Mouse (Mus musculus) kidney, postnatal 25 days (tissue): ENCODE data around the gene Apol6.
"Not testable (repeated sequence)": the region's sequence is repeated elsewhere in the genome, so short reads cannot be mapped to it uniquely, and the experiment has no call there.

Experiments used
- DNase-seq, 2 experiments: peaks; one replicate each; pipeline ENCODE4 v3.0.0; 2021; ENCODE audit warnings: mixed read lengths in 2 of 2

The Apol6 gene

DNA sequence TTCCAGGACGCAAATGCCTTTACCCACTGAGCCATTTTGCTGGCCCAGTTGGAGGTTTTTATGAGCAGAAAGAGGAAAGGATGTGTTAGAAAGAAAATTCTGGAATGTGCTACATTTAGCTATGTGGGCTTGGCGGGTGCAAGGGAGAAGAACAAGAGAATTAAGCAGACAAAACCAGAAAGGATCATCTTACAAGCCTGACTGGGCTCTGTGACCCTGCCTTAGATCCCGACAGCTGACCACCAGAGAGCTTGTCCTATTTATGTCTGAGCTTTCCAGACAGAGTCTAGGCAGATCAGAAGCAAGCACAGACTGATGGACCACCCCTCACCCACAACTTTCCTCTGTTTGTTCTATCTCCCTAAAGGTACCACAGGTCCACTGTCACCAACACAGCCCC, 13.3 kb upstream of the Apol6 start:
- no peak for DNase-seq

DNA sequence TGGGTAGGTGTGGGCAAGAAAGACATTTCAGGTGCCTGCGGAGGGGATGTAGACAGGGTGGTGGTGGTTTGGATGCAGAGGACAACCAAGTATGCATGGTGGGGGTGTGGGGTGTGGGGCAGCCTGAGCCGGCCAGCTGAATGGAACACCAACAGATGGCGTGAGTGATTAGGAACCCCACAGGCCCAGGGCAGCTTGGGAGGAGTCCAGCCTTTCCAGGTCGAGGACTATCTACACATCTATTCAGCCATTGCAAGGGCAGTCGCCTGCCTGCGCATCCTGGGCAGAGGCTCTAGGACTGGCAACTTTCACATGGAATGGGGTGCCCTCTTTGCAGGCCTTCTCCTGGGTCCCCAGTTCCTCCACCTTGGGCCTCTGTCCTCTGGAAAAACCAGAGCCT, 10.0 kb upstream of the Apol6 start:
- no peak for DNase-seq

DNA sequence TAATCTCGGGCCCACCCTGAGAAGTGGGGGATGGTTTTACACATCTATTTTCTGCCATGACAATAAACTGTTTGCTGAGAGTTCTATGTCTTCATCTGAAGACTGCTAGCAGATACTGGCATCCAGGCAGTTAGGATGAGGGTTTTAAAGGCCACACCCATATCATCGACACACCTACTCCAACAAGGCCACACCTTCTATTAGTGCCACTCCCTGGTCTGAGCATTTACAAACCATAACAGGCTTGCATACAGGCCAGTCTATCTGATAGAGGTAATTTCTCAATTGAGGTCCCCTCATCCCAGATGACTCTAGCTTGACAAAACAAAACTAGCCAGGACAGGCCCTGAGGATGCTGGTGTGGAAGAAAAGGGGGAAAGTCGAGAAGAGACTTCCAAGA, 8.9 kb upstream of the Apol6 start:
- DNase-seq: no peak

DNA sequence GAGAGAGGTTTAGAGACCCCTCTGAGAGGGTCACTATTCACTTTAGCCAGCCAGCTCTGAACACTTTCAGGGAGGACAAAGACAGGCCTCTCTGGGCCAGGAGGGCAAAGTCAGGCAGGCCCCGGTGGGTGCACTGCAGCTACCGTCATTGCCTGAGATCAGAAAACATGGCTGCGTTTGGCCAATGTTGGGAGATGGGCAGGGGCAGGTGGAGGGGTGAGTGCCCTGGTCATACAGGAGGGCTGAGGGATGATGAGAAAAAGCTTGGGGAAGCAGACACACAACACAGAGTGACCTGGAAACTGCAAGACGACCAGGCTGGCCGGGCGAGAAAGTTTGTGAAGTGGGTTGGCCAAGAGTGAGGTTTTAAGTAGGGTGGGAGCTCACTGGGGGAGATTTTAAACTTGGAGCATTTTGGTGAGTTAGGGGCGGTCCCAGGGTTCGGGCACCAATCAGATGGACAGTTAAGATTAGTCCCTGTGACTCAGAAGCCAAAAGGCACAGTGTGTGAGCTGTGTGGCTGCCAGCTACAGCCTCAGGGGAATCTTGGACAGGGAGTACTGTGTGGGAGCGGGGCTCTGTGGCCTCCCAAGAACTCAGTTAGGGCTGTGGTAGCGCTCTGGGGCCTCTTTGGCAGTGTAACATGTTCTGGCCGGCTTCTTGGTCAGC, 8.1 kb upstream of the Apol6 start:
- peak; percentile 57 to 85 for DNase-seq

DNA sequence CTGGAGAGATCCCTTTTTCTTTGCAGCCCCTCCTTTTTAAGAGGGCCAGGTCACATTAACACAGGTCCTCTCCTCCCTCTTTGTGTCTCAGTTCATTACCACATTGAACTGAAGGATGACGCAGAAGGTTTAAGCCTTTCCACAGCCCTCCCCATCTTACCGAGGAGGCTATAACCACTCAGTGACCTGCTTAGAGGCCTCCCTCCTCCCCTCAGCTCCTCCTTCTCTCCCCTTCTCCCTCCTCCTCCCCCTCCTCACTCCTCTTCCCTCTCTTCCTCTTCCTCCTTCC, 7.6 kb upstream of the Apol6 start:
- no peak for DNase-seq

DNA sequence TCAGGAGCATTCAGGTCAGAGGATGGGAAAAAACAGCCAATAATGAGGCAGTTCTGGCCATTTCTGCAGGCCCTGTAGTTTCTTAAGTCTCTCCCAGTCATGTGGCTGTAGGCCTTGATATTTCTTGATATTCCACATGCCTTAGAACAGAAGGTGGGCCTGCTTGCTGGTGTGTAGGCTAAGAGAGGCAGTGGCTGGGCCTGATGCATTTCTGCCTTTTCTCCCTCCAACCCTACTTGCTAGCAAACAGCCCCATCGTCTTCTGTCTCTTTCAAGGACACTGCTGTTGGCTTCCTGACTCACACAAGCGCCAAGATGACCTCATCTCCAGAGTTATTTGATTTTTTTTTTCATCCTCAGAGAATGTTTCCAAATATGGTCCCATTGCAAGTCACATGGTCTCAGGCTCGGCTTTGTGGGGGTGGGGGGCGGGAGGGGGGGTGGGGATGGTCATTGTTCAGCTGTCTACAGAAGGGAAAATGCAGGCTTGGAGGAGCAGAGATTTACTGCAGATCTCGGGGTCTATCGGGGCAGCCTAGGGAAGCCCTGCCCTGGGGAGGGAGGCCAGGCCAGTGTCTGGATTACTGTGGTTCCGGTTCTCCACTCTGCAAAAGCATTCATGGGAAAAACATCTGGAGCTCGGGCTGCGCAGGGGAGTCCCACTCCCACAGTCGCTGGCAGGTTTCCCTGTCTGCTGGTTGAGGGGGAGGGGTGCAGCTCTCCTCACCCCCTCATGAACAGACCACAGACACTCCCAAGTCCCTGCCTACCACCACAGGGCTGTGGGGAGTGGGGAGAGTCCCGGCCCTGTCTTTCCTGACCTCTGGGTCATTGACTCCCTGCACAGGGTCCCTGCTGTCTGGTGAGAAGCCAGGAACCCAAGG, 7.0 kb upstream of the Apol6 start:
- peak; percentile 56 to 83 for DNase-seq

DNA sequence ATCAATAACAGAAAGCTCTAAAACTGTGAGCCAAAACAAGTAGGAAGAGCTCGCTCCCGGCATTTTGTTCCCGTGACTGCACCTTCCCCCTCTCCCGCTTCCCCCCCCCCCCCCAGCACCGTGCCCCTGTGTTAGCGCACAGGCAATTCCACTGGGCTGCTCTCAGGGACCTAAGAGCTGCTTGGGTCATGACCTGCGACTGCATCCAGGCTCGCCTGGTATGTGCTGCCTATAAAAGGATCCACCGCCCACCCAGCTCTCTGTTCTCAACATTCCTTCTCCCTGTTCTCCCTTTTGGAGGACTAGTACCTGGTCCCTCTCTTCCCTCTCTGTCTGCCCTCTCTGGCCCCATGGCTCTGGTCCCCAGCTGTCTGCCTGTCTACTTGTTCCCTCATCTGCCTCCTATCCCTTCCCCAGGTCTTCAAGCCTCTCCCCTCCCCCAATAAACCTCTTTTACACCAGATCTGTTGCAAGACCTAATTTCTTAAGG, 5.3 kb upstream of the Apol6 start:
- DNase-seq: peak in 1 of 2 experiments; percentile 30

DNA sequence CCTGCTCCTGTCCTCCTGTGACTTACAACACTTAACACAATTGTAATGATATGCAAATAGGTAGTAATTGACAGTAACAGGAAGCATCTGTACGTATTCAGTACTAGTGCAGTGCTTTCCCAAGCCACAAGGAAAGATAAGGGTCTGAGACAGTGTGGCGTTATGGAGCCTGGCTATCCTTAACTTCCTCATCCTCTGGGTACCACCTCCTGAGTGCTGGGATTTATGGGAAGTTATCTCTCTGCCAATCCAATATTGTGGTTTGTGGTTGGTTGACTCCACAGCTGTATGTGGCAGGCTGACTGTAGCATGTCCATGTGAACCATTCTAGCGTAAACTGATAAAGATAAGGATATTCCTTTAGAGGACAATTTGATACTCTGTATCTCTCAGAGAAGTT, 3.7 kb upstream of the Apol6 start:
- DNase-seq: peak in 1 of 2 experiments; percentile 5

DNA sequence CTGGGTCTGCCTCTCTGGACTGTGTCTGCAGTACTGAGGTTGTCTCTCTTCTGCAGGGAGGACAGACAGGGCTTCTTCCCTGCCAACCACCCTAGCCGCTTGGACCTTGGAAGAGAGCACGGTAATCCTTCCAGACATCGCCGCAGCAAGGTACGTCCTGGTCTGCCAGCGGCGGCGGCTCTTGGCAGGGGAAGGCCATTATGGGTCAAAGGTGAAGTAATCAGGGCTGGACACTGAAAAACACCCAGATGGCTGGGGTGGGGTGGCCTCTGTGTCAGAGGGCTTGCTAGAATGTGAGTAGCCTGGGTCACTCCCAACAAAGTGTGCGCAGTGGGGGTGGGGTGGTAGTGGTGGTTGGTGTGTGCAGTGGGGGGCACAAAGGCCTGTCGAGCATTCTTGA, 1.1 kb downstream of the Apol6 start:
- peak in 1 of 2 experiments; percentile 49 for DNase-seq

DNA sequence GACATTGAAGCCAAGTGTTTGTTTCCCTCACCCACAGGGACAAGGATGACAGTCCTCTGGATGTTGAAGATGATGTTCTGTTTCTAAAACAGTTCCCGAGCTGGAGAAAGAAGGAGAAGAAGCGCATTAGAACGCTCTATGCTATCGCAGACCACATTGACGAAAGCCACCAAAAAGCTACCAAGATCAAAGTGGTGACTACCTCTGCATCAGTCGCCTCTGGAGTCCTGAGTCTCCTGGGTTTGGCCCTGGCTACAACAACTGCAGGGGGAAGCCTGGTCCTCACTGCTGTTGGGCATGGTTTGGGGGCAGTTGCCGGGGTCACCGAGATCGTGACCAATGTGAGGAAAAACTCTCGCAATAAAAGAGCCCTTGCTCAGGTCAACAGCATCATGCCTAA, 6.0 kb downstream of the Apol6 start, which contains the start of gene Mb:
Gene Mb (minus strand): TSS at position 101 of the 400 bp plus-strand sequence.
- no peak for DNase-seq

DNA sequence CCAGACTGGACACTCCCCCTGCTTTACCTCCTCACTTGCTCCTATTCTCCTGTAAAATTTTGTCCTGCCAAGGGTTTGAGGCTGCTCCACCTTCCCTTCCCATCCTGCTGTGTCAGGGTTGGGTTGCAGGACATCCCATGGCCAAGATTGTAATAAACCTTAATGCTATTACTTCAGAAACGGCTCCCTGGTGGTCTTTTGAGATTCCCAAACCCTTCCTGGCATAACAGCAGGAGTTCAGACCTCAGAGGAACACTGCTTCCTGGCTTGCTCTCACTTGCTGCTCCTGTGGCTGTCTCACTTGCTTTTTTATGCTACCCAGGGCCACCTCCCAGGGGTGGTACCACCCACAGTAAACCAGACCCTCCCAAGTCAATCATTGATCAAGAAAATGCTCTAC, 7.6 kb downstream of the Apol6 start:
- DNase-seq: no peak

DNA sequence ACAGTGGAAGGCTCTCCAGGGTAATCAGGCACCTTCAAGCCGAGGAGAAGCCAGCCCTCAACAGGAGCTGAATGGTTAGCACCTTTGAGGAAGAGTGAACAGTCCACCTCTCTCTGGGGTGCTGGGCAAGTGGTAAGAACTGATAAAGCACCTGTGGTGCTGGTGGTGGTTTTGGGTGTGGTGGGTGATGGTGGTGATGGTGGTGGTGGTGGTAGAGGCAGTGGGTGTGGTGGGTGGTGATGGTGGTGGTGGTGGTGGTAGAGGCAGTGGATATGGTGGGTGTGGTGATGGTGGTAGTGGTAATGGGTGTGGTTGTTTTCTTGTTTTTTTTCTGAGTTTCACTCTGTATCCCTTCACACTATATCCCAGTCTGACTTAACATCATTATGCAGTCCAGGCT, 8.5 kb downstream of the Apol6 start:
- no peak for DNase-seq

DNA sequence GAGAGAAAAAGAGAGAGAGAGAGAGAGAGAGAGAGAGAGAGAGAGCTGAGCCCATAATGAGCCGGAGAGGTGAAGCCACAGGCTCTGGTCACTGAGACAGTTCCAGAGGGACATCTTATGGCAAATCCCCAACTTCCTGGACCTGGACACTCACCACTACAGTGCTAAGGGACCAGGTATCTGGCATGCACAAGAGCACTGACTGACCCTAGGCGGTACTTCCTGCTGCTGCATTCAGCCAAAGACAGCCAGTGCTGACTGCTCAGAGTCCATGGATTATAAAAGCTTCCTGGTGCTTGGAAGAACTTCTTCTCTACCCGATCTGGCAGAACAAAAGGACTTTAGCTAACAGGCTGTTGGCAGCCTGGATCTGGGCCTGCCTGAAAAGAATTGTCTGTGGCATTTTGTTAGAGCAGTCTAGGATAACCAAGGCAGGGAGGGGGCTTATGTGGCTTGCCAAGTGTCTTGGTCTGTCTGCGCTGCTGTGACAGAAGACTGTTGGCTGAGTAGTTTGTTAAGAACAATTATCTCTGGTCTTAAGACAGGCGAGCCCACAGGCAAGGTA, 10.2 kb downstream of the Apol6 start:
- DNase-seq: no peak

DNA sequence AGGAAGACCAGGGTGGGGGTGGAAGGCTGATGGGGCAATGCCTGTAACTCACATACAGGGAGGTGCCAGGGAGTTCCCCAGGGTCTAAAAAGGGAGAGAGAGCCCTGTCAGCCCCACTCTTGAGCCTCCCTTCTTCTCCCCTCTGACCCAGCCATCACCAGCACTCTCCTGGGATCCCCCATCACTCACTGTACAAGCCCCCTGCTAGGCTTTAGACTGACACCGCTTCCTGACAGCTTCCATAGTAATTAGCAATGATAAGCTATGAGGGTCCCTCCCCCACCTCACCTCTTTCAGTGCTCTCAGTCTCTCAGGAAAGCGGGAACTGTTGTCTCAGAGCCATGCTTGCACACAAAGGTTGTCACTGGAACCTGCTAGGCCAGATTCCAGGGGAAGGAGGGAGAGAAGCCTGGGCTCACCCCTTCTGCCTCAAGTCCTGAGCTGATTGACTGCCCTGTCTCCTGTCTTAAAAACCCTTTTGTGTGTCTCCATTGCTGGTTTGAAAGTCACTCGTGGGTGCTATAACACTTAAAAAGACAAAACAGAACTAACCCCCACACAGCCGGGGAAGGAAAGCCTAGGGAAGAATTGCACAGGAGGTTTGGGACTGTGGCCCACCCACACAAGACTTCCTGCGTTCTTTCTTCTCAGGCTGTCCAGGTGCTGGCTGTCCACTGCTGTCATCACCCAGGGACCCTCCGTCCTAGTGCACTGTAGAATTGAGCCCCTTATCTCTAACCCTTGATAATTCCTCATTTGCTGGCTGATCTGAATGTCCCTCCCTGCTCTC, 11.7 kb downstream of the Apol6 start:
- no peak for DNase-seq

DNA sequence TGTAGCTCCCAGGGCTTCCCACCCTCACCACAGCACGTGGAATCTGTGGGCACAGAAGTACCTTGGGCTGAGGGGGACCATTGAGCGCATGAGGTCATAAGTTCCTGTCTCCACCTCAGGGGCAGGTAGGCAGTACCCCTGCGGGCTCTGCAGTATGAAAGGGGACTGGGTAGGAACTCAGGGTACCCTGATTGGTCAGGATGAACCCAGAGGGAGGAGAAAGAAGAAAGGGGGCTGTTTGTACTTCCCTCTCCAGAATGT, 12.2 kb downstream of the Apol6 start:
- DNase-seq: no peak

DNA sequence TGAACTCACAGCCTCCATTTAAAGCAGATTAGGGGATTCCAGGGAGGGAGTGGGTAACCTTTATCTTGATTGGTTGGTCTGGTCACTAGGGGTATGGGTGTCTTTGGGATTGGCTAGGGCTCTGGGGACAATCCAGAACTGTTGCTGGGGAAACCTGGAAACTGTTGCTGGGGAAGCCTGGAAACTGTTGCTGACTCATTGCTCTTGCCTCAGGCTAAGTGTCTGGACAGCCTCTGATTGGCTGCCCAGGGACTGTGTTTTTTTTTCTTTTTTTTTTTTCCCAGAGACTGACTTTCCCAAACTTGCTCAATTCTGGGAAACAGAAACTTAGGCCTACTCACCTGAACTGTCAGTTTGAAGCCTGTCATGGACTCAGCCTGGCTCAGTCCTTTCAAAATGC, 14.0 kb downstream of the Apol6 start:
- no peak for DNase-seq

DNA sequence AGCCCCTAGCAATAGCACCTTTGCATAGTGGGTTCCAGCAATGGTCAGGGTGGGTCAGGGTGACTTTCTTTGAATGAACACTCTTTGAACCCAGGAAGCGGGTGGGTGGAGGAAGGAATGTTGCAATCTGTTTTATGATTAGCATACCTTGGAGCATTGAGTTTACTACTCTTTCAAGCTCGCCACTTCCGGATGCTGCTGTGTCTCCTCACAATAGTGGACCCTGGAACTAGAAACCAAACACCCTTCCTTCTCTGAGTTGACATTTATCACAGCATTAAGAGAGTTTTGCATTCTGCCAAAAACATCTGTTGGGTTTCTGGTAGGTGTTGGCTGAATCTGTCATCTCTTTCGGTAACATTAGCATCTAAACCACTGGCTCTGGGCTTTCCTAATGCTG, 14.9 kb downstream of the Apol6 start:
- not testable (repeated sequence) for DNase-seq

DNA sequence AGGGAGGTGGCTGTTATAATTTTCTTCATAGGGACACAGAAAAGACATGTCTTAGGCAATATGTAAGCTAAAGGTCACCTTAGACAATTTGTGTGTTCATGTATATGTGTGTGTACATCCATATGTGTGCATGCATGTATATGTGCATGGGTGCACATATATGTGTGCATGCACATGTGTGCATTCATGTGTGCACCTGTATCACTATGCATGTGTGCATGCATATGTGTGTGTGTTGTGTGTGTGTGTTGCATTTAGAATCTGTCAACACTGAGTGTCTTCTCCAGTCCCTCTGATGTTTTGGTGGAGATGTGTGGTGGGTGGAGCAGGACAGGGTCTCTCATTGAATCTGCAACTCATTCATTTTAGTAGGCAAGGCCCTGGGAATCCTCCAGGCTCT, 18.2 kb downstream of the Apol6 start:
- DNase-seq: no peak

DNA sequence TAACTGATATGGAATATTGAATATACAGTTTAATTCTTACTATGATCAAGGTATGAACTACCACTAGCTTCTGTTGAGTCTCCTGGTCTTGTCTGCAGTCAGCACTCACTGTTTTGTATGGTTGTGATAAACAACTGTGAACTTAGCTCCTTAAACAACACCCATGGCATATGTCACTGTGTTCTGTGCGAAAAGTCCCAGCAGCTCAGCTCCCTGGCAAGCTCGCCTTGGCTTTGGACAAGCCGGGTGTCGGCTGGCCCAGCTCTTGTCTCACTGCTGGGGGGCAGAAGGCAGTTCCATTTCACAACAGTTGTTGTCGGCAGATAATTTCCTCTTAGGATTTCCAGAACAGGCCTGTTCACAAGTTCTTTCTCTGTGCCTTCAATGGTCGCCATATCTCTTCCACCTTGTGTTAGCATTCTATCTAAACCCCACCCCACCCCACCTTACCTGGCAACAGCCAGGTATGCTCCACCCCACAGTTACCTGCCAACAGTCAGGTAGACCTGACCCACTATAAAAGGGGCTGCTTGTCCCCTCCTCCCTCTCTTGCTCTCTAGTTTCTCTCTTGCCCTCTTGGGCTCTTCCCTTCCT, 20.8 kb downstream of the Apol6 start:
- DNase-seq: no peak

DNA sequence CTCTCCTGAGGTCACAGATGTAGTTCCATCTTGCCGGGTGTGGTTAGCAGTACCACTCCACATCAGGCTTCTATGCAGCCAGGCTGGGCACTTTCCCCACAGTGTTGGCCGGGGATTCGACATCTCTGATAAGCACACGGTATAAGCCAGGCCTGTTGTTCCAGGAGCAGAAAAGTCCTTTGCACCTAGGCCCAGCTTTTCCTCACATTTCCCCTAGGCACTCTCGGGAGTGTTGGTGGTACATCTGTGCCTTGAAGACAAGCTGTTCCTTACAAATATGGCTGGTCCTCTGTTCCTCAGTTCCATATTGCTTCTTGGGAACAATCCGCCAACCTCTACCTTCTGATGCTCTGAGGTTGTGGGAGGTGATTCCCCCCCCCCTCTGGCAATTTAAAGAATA, 21.7 kb downstream of the Apol6 start:
- no peak for DNase-seq

DNA sequence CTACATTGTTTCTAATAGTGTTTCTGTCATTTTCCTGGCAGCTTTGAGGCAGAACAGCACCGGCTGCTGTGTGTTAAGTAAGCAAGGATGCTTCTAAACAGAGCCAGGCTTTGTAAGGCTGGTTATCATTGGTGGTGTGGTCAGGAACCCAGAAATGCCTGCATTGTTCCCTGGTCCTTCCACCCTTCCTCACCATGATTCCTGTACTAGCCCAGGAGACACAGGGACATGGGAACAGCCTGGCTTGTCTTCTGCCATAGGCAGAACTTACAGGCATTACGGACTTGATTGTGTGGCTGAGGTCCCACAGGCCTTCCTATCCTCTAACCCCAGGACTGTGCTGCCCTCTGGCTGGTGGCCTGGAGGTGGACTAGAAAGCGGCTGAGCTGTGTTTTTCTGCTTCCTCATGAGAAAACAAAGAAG, 23.9 kb downstream of the Apol6 start:
- no peak for DNase-seq

DNA sequence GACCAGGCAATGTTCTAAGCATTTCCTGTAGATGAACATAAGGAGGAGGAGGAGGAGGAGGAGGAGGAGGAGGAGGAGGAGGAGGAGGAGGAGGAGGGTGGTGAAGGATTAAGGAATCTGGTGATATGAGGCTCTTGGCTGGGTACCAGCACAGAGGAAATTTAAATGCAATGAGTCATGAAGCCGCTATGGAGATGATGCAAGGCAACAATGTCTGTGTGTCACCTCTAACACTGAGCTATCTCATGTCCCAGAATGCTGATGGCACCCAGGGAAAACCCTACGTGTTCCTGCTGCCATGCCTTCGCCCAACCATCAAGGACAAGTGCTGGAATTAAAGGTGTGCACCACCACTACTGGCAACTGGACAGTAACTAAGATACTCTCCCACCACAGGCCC, 24.5 kb downstream of the Apol6 start:
- no peak for DNase-seq

DNA sequence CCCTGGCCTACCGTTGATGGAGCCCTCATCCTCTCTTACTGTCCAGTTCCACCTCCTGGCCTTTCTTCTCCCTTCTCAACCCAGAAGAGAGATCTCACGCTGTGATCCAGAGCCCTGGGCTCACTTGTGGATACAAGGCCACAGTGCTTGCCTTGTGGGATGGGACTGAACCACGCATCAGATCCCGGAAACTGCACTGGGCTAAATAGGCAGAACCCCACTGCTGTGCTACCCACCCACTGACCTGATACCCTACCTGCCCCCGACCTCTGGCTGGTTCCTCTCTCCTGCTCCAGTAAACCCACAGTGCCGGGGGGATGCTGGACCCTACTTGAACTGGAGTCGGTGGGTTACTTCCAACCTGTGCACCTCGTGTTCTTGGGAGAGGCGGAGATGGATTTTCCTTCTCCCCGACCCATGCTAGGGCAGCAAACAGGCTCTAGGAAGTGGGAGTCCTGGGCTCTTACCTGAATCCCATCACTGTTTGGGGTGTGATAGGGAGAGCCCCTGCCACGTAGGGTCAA, 26.3 kb downstream of the Apol6 start:
- no peak for DNase-seq
